Mouse (Mus musculus) brain, embryonic 14.5 days (tissue): Measurements from ENCODE around the gene Map3k4.

Experiments used
- CTCF ChIP-seq: fragments of 200-500 bp; IDR thresholded peaks from 2 replicates; pipeline ENCODE4 v1.5.1; 2012; ENCODE audit warnings: inconsistent platforms, mild to moderate bottlenecking, moderate library complexity, borderline replicate concordance; ENCODE audit not compliant: insufficient read depth, insufficient read length; ENCODE audit errors: extremely low read depth
- POLR2A ChIP-seq: fragments of 200-500 bp; IDR thresholded peaks from 2 replicates; pipeline ENCODE4 v1.6.1; 2012; ENCODE audit warnings: mild to moderate bottlenecking, inconsistent platforms, borderline replicate concordance; ENCODE audit not compliant: poor library complexity, insufficient read depth, insufficient read length, severe bottlenecking; ENCODE audit errors: extremely low read depth

DNA sequence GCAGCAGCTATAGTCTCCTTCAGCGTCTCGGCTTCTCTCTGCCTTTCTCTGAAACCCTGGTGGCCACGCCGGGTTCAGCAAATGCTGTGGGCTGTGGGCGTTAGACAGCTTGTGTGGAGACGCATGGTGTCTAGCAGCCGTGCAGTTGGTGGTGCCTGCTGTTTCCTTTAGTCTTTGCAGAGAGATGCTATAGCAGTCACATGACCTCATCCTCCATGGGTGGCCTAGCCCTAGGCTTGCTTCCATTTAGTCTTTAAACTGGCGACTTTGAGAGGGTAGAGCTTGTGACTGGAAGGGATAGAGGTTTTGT lies 45.8 kb upstream of the Map3k4 start:
- TF ChIP-seq CTCF (no peak), POLR2A (no peak)
